Mouse (Mus musculus) CH12.LX (cell line): ENCODE measurements around the gene Mindy2.

ENCODE experiments used
- CHD2 ChIP-seq: IDR thresholded peaks from 2 replicates; pipeline ENCODE4 v1.6.1; 2011; ENCODE audit warnings: low read length, improper control_type of control experiment
- CTCF ChIP-seq, 2 experiments: IDR thresholded peaks in 1 of 2; conservative IDR thresholded peaks in 1 of 2; 2 replicates each; pipeline ENCODE4 v1.5.1; 2011 to 2012; ENCODE audit warnings: low read depth in 2 of 2, low read length in 2 of 2, improper control_type of control experiment in 1 of 2, inconsistent platforms in 1 of 2, mild to moderate bottlenecking in 1 of 2, moderate library complexity in 1 of 2
- E2F4 ChIP-seq: IDR thresholded peaks from 2 replicates; pipeline ENCODE4 v1.6.1; 2011; ENCODE audit warnings: low read depth, low read length, improper control_type of control experiment; ENCODE audit not compliant: insufficient replicate concordance
- EP300 ChIP-seq: IDR thresholded peaks from 2 replicates; pipeline ENCODE4 v1.6.1; 2011; ENCODE audit warnings: low read length, improper control_type of control experiment
- KAT2A ChIP-seq: IDR thresholded peaks from 2 replicates; pipeline ENCODE4 v1.6.1; 2012; ENCODE audit warnings: low read length, improper control_type of control experiment, inconsistent platforms; ENCODE audit not compliant: insufficient replicate concordance
- MAFK ChIP-seq: IDR thresholded peaks from 2 replicates; pipeline ENCODE4 v1.6.1; 2011; ENCODE audit warnings: low read length, improper control_type of control experiment; ENCODE audit not compliant: insufficient replicate concordance
- MAX ChIP-seq: IDR thresholded peaks from 2 replicates; pipeline ENCODE4 v1.6.1; 2011; ENCODE audit warnings: low read length, improper control_type of control experiment
- POLR2A ChIP-seq: IDR thresholded peaks from 2 replicates; pipeline ENCODE4 v1.6.1; 2011; ENCODE audit warnings: low read depth, mild to moderate bottlenecking, improper control_type of control experiment, low read length
- TCF12 ChIP-seq: IDR thresholded peaks from 2 replicates; pipeline ENCODE4 v1.6.1; 2014; ENCODE audit warnings: low read depth, mild to moderate bottlenecking, inconsistent platforms, low read length, improper control_type of control experiment
- USF1 ChIP-seq: IDR thresholded peaks from 2 replicates; pipeline ENCODE4 v1.6.1; 2014; ENCODE audit warnings: low read depth, mild to moderate bottlenecking, inconsistent platforms, low read length, improper control_type of control experiment
- USF2 ChIP-seq: conservative IDR thresholded peaks from 2 replicates; pipeline ENCODE4 v1.6.1; 2011; ENCODE audit warnings: low read depth, low read length, improper control_type of control experiment
- ZKSCAN1 ChIP-seq: IDR thresholded peaks from 2 replicates; pipeline ENCODE4 v1.6.1; 2012; ENCODE audit warnings: low read depth, inconsistent platforms, low read length, improper control_type of control experiment, borderline replicate concordance

GRCm38 (mm10) chr9:70578123-70578522, 78.9 kb downstream of the Mindy2 start:
- TF ChIP-seq CTCF (conservative IDR thresholded peaks at IDR 0.05 in 1 of 2, IDR thresholded peaks at IDR 0.05 in 1 of 2; ENCODE audit: low read depth in 2 of 2, low read length in 2 of 2) = no peak
- TF ChIP-seq POLR2A = no peak
- TF ChIP-seq E2F4 = no peak
- no peak for TF ChIP-seq MAX
- TF ChIP-seq ZKSCAN1 = no peak
- no peak for TF ChIP-seq MAFK
- no peak for TF ChIP-seq CHD2
- TF ChIP-seq EP300 = no peak
- TF ChIP-seq USF1 = no peak
- no peak for TF ChIP-seq KAT2A
- no peak for TF ChIP-seq TCF12
- no peak for TF ChIP-seq USF2
